Mouse (Mus musculus) lung, adult 18-20 months (tissue): ENCODE measurements at regions not wholly inside any gene's neighbourhood (a gene's known extent, or its start where the extent isn't known, plus 50 kb on each side); places are given as distances from the start of the nearest gene placed in this dataset.

Source experiments
- DNase-seq, 2 experiments: peaks; one replicate each; pipeline ENCODE4 v3.0.0; 2022; ENCODE audit warnings: mixed read lengths in 2 of 2

DNA sequence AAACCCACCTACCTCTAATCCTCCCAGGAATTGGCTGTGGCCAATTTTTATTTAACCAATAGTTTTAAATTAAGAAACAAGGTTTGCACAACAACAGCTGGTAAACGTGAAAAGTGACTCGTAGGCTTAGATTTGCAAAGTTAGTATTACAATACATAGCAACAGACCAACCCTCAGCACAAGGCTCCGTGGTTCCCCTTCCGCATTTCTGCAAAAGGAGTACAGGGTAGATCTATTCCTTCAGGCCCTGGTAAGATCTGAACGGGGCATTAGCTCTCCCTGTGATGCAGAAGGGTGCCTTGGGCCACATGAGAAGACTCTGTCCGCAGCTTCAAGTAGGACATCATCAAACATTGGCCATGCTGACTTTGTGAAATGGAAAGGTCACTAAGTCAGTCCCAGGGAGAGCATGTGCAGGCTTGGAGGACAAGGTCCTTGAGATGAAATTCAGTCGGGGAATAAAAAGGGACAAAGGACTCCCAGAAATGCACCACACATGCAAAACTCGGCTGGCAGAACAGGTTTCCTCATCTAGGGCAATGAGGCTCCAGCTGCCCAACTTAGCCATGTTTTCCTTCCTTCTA is 75.0 kb upstream of the Armc2 start:
- DNase-seq = no peak

DNA sequence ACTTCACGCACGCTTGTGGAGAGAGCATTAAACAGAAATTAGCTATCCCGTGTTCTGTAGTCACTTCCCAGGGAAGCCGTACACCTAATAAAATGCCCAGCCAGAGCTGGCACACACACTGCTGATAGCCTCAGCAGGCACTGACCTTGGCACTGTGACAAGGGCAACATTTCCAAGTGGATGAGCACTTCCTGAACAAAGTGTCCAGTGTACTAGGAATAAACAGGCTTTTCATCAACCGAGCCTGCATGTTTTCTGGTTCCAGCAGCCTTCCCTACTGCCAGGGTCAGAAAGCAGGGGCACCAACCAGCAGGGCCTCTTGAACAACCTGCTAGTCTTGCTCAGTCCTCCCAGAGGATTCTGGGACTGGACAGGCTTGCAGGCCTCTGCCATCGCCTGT is 74.3 kb upstream of the Armc2 start:
- DNase-seq = peak; percentile 81 to 91

DNA sequence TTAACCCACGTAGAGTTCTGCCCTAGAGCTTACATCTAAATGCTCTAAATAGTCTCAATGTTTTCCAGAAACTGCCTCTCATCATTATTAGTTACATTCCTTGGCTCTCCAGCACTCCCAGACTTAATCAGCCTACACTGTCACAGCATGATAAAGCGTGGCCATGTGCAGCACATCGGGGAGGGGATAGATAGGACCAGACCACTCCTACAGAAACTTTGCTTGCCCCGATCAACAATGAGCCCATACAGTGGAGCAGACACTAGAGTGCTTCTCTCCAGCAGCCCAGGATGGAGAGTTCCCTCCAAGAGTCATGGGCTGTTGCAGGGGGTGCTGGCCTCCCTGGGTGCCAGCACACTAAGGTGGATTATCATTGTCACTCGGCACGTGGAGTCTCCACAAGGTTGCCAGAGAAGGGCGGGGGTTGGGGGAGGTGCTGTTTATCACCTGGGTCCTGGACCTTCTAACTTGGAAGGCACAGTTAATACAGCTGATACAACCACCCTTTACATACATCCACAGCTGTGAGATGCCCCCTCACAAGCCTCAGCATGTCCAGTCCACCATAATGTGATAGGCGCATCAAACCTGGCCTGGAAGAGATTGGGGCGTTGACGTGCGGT is 73.4 kb upstream of the Armc2 start:
- DNase-seq = no peak

DNA sequence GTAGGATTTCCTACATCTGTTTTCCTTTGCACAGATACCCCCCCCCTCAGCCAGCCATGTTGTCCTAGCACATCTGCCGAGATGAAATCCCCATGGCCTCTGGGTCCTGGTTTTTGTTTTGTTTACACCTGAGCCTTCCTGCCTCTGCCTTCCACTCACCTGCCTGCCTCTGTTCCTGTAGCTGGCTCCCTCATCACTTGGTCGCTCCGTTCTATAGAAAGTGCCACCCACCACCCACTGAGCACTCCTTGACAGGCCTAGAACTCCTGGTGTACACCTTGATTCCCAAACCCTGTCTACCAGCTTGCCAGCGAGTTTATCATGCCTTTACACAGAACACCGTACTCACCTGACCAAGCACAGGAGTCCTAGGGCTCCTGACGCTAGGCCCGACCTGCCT is 72.6 kb upstream of the Armc2 start:
- no peak for DNase-seq

DNA sequence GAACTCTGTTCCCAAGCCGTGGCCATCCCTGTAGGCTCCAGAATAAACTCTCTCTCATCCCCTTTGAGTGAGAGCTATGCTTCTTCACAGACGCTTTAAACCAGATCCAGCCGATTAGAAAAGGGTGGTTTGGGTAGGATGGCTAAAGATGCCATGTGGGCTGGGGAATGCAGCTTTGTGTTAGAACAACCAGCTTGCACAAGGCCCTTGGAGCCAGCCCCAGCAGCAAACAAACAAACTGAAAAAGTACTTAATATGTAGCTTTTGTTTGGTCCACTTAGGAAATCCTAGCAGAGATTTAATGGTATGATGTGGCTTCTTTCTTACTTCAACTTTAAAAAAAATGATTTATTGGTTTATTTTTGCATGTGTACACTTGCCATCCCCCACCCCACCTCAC is 71.9 kb upstream of the Armc2 start:
- peak; percentile 52 to 61 for DNase-seq

DNA sequence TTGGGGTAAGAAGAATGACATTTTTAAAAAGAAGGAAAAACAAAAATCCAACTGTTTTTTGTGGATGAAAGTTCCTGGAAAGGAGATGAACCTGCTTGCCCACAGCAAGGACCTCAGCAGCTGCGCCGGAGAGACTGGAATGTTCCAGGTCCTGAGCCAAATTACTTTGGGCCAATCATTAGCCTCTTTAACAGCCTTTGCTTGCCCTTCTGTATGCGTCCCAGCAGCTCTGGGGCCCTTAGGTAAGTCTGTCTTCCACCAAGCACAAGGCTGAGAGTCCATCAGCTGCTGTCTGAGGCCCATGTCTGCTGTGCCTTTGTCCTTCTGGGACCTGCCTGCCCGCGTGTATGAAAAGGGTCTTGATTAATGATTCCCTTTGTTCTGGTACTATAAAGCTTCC is 71.4 kb upstream of the Armc2 start:
- peak; percentile 78 to 87 for DNase-seq

DNA sequence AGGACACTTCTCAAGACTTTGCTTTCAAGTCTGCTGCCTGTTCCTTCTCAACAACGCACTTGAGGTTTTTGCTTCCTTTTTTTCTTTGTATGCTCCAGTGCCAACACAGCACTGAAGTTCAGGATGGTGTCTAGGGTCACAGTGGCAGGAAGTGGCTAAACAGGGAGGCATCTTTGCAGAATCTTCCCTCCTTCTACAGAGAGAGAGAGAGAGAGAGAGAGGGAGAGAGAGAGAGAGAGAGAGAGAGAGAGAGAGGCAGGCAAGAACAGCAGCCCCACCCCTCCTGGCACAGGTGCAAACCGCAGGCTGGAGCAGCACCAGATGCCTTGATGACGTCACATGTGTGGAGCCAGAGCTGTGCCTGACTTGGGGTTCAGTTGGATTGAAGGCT is 71.0 kb upstream of the Armc2 start:
- peak; percentile 91 to 93 for DNase-seq

DNA sequence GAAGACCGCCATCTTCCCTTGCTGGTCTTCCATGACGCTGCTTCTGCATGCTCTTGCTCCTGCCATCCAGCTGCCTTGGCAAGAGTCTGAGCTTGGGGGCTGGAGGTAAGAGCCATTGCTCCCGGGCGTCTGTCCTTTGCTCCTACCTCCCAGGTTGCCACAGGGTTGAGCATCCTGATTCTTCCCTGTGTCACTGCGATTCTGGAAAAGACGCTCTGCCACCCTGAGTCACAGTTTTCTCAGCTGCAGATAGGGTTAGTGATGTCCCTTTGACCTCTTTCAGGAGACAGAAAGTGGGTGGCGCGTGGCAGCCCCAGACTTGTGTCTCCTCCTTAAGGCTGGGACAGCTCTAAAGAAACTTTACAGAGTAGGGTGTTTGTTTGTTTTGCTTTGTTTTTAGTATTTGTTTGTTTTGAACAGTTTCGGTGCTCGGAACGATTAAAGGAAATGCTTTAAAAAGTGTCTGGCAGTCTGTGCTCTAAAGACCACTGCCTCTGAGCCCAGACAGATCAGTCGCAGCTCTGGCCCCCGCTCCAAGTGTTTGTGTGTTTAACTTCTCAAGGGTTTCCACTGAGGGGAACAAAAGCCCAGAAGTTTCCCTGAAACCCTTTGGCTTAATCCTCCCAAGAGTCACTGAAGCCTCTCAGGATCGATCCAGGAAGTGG is 70.5 kb upstream of the Armc2 start:
- peak in 1 of 2 experiments; percentile 62 for DNase-seq

DNA sequence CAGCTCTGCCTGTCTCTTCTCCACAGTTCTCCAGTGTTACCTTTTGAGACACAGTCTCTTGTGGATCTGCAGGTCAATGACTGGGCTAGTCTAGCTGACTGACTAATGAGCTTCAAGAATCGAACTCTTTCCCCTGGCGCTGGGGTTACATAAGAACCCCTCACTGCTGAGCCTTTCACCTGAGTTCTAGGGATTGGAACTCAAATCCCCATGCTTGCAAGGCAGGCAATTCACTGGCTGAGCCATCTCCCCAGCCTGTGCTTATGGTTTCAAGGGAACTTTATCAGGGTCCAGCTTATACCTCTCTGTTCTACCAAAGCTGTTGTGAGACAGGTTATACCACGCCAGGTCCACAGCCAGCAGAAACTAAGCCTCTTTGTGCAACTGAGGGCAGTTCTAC is 69.7 kb upstream of the Armc2 start:
- no peak for DNase-seq

DNA sequence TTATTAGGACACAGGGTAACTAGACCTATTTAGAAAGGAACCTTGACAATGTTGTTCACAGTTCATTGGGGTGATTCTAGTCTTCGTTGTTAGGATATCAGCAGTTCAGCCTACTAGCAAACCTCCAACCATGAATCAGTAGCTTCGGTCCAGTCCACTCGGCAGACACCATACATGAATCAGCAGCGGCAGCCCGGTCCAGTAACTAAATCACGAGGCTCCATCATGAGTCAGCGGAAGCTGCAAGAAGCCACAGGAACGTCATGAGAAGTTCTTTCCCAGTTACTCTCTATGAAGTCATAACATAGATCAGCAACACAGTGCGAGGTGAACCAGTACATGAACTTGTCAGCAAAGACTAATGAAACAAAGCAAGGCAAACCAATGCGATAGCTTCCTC is 68.4 kb upstream of the Armc2 start:
- no peak for DNase-seq

DNA sequence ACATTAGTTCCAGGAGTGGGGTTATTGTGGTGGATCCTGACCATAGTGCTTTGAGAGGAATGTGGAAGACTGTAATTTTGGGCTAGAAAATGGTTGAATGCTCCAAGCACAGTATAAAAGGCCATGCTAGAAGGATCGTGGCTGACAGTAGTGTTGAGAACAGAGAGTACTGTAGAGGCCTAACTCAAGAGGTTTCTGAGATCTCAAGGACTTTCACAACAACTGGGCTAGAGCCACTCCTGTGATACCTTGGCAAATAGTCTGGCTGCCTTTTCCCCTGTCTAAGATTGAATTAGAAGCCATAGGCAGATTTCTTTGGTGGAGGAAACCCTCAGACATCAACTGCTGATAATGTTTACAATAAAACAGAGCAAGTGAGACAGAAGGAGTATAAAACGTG is 67.1 kb upstream of the Armc2 start:
- peak; percentile 45 to 69 for DNase-seq

DNA sequence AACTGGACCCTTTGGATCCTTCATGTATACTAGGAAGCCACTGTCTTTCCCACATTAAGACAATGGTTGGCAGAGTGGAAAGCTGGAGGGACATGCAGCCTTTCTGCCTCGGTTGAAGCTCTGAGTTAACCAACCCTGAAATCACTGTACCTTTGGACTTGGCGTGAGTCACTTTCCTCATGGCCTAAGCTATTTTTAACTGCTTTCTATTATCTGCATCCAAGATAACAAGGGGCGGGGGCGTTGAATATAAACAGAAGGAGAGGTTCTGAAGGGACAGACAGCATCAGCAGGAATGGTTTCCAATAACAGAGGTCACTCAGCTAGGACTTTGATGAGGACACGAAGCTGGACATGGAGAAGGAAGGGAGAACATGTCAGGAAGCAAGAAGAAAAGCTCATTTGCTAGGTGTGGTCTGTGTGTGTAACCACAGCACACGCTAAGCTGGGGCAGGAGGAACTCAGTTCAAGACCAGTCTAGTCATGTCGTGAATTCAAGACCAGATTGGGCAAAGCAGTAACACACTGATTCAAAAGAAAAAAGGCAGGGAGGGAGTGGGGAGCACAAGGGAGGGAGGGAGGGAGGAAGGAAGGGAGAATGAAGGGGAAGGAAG is 64.1 kb upstream of the Armc2 start:
- DNase-seq = no peak

DNA sequence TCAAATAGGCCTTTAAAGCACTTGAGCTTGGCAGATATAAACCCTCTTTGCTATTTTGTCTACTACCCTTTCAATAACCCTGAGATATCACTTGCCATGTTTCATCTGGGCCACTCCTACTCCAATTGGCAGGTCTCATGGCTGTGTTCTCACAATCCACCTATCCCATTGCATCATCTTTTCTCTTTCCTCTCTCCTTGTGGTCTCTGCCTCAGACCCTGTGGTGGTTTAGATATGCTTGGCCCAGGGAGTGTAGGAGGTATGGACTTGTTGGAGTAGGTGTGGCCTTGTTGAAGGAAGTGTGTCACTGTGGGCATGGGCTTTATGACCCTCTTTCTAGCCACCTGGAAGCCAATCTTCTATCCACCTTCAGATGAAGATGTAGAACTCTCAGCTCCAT is 61.5 kb upstream of the Armc2 start:
- no peak for DNase-seq

DNA sequence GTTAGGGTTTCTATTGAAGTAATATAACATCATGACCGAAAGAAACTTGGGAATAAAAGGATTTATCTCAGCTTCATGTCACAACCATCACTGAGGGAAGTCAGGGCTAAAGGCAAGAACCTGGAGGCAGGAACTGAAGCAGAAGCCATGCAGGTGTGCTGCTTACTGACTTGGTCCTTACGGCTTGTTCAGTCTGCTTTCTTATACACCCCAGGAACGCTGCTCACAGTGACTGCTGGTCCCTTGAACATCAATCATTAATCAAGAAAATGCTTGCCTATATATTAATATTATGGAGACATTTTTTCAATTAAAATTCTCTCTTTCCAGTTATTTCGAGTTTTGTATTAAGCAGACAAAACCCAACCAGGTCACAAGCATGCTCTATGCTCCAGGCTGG is 58.5 kb upstream of the Armc2 start:
- no peak for DNase-seq

DNA sequence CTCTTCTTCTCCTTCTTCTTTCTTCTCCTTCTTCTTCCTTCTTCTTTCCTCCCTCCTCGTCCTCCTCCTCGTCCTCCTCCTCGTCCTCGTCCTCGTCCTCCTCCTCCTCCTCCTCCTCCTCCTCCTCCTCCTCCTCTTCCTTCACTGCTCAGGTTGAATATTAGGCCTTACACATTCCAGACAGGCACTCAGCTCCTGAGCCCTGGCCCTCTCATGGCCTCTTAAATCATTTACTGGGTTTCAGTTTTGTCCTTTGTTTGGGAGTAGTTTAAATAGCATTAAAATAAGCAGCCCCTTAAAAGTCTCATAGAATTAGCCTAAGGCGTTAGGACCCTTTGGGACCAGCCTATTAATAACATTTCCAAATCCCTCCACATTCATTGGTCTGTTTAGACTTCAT is 57.3 kb upstream of the Armc2 start:
- no peak for DNase-seq

DNA sequence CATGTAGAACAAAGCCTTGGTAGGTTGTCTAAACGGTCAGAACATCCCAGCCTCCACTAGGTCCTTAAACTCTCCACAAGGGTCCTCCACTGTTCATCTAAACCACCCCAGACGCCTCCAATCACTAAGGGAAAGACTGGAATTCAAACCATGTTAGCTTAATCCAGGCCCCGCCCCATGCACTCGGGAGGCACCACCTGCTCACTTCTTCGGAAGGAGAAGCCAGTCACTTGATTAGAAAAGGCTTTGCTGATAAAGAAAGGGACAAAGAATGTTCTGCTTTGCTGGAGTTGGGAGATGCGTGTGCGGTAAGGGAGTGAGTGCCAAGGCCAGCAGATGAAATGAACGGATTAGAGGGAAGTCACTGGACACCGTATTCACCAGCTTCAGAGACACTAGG is 54.5 kb upstream of the Armc2 start:
- DNase-seq = peak; percentile 87 to 91

DNA sequence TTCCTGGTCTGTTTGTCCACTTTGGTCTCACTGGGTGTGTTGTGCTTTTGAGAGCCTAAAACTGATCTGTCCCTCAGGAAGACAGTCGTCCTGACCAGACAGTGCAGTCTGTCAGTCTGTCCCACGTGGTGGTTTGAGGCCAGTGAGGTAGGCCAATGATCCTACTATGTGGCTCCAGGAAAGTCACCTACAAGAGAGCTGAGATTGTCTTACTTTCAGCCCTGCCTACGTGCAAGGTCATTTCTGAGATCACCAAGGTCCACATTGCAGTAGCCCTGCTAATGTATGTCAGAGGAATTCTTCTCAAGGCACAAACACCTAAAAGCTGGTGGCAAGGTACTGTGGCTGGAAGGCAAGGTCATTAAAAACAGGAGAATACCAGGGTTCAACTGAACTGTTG is 53.9 kb upstream of the Armc2 start:
- no peak for DNase-seq

DNA sequence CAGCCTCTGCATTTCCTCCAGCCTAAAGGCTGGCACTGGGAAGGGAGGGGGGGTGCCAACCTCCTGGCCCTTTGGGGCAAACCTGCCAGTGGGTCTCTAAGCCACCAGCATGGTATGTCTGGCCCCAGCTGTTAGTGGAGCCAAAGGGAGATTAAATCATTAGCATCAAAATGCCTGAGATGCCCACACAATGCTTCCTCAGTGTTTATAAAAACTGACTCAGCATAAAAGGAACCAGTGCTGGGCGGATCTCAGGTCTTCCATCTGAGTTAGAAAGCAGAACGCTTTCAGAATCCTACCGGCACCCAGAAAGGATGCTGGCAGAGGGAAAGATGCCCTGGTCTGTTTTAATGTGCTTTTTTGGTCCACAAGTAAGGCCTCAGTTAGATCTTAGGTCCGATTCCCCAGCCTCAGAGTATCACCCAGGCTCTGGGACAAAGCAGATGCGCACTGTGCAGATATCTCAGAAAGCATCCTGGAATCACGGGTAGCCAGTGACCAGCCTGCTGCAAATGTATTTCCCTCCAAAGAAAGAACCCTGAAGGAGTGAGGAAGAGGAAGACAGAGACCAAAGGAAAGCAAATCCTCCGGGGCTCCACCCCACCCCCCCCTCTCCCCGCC is 53.3 kb upstream of the Armc2 start:
- no peak for DNase-seq

DNA sequence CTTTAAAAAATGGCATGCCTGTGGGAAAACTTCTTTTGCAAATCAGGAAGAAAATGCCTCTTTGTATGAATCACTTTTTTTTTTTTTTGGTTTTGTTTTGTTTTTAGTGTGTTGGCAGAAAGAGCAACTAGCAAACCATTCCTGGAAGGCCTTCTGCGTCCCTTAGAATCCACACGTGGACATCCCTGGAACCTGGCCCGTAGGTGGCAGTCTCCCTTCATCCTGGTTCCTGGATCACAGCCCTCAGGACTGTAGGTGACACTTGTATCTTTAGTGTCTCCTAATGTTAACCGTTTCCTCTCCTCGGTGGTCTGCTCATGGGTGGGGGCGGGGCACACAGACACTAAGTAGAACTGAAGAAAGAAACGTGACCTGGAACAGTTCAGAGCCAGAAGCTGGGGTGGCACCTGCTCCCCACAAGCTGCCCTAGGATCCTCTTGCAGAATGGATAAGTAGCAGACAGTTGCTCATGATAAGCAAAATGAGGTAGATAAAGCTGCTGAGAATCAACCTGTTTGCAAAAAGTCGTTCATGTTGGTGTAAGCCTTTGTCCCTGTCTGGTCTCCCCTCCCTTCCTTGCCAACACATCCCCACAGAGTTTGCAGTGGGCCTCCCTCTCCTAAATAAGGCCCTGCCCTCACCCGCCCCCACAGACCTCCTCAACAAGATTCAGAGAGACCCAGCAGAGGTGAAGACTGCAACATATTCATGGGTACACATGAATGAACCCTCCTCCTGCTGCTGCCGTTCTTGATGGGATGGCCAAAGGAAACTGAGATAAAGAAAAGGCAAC is 52.6 kb upstream of the Armc2 start:
- peak; percentile 71 to 79 for DNase-seq

DNA sequence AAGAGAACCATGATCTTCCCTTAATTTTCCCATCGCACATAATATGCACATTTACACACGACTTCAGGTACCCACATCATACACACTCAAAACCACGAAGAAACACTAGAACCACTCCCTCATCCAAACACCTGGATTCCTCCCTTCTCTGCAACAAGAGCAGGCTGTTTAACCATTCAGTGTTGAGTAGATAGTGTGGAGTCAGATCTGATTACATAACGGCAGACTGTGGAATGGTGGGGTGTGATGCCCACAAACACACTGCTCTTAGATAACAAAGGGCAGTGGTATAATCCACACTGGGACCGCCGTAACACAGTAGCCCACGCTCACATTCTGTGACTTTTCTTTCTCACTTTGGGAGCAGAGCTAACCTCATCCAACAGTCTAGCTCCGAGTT is 51.5 kb upstream of the Armc2 start:
- no peak for DNase-seq

DNA sequence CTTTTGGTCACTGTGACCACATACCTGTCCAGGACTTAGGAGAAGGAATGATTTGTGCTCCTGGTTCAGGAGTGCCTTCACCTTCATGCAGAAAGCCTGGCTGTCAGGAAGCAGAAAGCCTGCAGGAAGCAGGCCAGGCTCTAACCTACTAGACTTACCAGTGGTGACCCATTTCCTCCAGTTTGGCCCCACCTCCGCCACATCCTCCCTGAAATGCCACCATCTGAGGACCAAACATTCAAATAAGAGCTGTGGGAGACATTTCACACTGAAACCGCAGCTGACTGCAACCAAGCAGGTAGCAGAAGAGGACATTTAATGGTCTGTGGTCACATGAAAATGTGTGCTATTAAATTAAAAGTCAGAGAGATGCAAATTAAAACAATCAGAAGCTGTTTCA is 50.3 kb upstream of the Armc2 start:
- DNase-seq = no peak
